Mouse (Mus musculus) heart, postnatal 10 days (tissue): ENCODE measurements around the gene Usp35. TPM values are rescaled to one million over a fixed set of nuclear protein-coding genes. Genes with fewer than 3 reads are reported as not detected.

ENCODE experiments used
- DNase-seq, 2 experiments: peaks; one replicate each; pipeline ENCODE4 v3.0.0; 2021
- intact Hi-C: fragments of 180-260 bp; cut with DNase I; formaldehyde crosslinking; loops from one replicate; pipeline ENCODE4 v1.15.1; 2025
- total RNA-seq, 2 experiments: library from RNA; stranded (reverse); gene quantifications; 2 replicates each; pipeline ENCODE4 v1.2.3; 2021

Usp35 gene
- total RNA-seq, result 1 to 10 TPM; 1.5 to 1.7 TPM

DNA sequence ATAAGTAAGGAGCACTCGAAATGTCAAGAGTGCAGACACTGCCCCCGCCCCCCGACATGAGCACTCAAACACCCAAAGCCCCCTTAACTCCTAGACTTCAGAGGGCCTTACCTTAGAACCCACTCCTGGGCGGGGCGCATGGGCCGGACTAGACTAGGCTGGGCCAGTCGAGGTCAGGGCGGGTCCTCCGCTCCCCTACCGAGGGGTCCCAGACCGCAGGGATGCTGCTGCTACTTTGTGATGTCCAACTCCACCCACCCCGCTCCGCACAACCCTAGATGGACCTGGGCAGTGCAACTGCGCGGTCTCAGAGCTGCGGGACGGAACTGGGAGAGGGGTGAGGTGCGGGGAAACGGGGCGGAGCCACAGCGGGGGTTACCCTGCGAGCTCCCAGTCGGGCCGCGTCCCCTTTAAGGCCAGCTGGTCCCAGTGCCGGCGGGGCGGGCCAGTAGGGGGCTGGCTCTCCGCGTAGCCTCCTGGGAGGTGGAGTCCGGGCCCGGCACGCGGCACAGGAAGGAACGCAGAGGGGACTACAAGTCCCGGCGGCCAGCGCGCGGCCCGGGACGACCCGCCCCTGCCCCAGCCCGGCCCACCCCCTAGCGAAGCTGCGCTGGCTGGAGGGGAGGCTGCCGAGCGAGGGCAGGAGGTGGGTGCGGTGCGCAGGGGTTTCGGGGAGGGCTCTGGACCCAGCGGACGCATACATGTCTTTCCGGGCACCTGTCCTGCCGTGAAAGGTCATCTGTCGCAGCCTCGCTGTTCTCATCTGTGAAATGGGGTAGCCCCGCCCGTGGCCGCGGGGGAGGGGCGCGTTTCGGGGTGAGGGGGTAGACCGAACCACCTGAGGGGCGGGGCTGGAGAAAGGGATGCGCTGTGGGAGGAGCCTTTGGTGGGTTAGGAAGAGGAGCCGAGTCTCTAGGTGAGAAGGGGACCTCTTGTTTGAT lies at the start of gene Usp35, which contains the start of gene Kctd21:
Gene Usp35 (minus strand): TSS at position 295 of the 941 bp plus-strand sequence.
Gene Kctd21 (plus strand): TSS at position 602 of the 941 bp plus-strand sequence.
- intact Hi-C loops, result loop anchor here (2.0 kb wide), 1 partner anchor 39 kb away; the partner anchor contains the start of gene Alg8
- DNase-seq, result peak; percentile 95 to 96

DNA sequence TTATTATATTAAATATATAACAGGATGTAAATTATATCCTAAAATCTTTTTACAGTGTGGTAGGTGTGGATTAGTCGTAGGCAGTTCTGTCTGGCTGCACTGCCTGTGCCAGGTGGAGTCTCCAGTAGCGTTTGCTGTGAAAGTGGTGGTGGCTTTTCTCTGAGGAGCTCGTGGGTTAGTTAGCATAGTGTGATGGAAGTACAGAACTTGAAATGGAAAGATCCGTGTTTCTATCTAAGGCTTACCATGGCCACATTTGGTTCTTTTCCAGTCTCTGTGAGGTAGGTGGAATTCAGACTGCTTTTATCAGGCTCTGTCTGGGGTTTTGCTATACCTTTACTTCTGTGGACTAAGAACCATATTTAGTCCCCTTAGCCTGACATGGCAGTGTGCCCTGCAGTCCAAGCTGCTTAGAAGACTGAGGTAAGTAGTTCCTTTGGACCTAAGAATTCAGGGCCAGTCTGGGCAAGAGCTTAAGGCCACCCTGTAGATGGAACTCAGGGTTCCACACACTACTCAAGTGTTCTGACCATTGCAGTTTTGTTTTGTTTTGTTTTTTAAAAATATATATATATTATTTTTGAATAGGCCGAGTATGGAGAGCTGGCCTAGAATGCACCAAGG lies 48.8 kb upstream of the Usp35 start:
- no peak for DNase-seq
- intact Hi-C loops, result no loop called here

DNA sequence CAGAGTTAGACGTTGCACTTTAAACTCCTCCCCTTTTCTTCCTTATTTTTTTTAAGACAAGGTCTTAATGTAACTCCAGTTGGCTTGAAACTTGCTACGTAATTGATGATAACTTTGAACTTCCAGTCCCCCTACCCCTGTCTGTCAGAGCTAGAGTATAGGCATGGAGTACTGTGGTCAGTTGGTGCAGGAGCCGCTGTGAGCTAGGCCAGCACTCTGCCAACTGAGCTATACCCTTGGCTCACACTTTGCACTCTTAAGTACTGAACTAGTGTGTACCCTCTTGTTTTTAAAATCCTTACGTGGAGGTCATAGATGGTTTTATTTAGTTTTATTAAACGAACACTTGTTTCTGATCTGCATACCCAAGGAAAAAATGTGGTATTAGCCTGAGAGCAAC lies 47.5 kb upstream of the Usp35 start:
- DNase-seq, result no peak
- intact Hi-C loops, result no loop called here

DNA sequence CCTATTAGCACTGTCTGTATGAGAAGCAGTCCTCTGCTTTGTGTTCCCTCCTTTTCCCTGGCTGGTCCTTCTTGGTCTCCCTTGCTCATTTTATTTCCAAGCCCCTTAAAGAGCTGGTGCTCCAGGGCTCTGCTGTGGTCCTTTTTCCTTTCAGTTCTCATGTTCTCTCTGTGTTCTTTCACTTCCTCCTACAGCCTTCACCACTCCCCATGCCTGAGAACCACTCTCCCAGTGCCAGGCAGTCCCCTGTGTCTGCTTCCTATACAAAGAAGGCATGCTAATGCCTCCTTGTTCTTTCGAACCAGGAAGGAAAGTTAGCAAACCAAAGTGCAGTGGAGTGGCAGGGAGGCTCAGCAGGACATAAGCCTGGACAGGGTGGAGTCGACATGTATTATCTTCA lies 44.1 kb upstream of the Usp35 start:
- DNase-seq, result no peak
- intact Hi-C loops, result no loop called here

DNA sequence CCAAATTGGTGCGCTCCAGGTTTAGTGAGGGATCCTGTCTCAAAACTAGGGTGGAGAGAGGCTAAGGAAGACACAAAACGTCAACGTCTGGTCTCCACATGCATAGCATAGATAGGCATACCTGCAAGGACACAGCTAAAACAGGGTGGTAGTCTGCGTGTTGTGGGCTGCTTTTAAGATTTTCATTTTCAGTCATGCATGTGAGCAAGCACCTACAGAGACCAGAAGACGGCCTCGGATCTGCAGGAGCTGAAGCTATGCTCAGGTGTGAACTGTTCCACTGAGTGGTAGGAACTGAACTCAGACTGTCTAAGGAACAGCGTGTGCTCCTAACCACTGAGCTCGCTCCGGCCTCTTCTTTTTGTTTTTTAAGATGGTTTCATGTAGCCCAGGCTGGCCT lies 43.3 kb upstream of the Usp35 start:
- DNase-seq, result no peak
- intact Hi-C loops, result no loop called here

DNA sequence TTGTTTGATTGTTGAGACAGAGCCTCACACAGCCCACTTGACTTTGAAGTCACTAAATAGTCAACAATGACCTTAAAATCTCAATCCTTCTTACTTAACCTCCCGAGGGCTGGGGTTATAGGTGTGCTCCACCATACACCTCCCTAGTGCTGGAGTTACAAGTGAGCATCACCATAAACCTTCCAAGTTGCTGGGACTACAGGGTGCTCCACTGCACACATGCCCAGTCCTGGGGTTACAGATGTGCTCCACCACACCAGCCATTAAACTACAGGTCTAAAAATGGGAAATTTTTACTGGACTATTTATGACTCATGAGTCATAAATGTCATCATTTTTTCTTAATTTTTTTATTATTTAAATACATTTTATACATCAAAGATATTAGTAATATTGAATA lies 34.1 kb upstream of the Usp35 start:
- no peak for DNase-seq

DNA sequence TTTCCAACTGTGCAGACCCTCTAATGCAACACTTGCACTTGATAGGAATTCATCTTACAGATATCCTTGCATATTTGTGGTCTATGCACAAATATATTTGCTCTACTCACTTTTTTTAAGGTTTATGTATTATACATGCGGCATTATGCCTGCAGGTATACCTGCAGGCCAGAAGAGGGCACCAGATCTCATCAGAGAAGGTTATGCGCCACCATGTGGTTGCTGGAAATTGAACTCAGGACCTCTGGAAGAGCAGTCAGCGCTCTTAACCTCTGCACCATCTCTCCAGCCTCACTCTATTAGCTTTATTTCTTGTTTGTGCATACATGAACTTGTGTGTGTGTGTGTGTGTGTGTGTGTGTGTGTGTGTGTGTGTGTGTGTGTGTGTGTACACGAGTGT lies 29.6 kb upstream of the Usp35 start:
- intact Hi-C loops, result no loop called here
- peak; percentile 21 to 56 for DNase-seq

More for the DNA sequence above, 34.1 kb upstream of the Usp35 start:
- intact Hi-C loops, result no loop called here

DNA sequence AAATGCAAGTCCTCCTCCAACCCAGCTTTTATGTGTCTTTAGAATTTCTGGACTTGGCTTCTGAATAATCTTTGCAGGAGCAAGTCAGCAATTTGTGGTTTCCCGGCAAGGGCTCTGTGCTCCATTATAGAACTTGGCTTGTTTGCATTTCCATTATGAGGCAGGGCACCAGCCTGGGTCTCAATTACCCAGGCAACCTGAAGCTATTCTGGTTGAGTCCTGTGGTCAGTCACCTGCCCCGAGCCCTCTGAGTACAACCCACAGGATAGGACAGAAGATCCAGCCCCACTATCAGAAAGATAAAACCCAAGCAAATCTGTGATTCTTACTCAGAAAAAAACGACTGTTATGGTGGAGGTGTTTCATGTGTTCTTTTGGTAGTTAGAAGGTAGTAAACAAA lies 29.1 kb upstream of the Usp35 start:
- DNase-seq, result no peak
- intact Hi-C loops, result no loop called here

DNA sequence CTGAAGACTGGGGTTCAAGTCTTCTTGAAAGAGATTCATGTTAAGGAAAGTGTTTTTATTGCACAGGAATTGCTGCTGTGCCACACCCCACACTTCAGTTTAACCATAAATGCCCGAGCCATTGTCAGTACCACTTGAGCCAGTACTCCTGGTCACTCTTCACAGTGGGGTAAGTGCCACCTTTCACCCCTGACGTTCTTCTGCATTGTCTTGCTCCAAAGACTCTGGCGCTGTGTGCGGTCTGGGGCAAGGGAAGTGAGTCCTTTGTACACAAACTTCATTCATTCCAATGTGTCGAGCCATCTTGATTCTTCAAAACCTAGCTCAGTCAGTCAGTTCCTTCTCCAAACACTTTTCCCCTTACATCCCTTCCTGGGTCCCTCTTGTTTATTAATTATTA lies 28.3 kb upstream of the Usp35 start:
- no peak for DNase-seq
- intact Hi-C loops, result no loop called here

DNA sequence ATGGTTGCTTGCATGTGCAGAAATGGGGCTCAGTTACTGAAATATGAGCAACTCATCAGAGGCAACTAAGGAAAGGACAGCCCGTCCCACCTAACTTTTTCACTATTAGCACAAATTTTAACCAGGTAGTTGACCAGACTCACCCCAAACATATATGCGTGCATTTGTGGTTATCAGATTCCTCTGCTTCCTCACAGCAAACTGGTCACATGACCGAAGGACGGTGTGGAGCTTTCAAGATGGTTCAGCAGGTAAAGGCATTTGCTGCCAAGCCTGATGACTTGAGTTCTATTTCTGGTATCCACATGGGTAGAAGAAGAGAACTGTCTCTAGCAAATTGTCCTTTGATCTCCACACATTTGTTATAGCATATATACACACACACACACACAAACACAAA lies 26.5 kb upstream of the Usp35 start:
- intact Hi-C loops, result no loop called here
- no peak for DNase-seq

DNA sequence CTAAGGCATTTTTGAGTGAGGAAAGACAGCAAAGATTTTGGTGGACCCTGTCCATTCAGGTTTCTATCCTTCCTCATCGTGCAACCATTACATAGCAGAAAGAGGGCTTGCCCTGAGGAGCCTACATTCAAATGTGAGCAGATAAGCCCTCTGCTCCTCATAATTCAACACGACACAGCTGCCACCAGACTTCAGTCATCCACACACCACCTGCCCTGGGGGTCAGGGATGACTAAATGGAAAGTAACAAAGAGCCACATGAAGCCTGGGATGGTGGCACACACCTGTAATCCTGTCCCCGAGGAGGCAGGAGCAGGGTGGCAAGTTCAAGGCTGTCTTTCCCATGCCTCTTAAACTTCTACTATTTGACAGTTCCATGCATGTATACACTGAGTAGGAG lies 26.0 kb upstream of the Usp35 start:
- no peak for DNase-seq
- intact Hi-C loops, result no loop called here

DNA sequence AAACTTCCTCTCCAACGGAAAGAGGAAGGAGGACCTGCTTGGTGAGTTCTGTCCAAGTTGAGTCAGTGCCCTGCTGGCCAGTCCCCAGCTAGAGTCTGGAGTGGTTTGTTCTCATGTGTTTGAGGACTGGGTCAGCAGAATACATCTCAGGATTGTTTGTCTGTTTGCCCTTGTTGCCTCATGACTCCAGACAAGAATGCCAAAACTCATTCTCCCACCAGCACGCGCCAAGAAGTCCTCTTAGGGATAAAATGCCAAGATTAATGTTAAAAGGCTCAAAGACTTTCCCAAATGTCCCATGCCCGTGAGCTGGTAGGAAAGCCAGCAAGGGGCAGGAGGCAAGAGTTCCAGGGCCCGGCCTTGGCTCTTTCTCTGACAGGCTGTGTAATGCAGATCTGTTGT lies 25.1 kb upstream of the Usp35 start:
- intact Hi-C loops, result no loop called here
- peak; percentile 63 to 64 for DNase-seq

DNA sequence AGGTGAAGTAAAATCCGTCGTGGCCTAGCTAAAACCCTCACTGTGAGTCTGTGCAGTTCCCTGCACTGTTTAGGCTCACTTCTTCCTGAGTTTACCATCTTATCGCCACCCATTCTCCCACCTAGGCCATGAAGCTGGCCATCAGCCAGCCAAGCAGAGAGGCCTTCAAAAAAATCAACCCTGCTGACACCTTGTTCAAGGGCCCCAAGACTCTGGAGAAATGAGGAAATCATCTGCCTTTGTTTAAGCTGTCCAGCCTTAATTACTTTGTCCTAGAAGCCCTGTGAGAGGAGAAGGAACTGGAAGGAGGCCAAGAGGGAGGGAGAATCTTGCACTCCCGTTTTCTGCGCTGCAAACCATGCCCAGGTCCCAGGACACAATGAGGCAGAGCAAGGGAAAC lies 24.4 kb upstream of the Usp35 start:
- DNase-seq, result no peak
- intact Hi-C loops, result no loop called here

DNA sequence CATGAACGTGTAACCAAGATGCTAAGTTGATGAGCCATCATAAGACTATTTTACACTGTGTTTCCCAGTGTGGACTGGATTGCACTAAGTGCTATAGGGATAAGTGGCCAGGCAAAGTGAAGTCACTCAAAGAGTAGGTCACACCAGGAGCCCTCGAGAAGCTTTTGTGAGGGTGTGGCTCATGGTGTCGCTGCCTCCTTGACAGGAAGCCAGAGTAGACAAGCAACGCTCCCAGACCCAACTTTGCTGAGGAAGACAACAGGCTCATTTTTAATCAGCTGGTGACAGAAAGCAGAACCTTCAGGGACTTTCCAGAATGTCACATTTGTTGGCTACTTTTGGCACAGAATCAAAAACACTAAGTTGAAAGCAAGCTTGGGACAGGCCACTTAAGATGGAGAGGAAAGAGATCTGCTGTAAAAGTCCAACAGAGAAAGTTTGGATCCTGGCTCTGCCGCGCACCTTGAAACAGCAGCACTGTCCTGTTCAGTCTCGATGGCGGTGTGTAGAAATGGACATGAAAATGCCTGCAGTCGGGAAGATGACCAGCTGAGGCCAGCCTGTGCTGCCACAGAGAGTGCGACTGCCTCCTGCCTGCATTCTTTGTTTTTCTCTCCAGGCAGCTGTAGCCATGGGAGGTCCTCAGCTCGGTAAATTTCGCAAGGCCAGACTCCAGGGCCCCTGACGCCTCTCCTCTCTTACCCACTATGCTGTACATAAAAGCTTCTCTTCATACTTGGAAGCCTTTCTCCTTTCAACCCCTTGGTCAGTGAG lies 23.4 kb upstream of the Usp35 start:
- intact Hi-C loops, result no loop called here
- DNase-seq, result peak; percentile 52 to 55

DNA sequence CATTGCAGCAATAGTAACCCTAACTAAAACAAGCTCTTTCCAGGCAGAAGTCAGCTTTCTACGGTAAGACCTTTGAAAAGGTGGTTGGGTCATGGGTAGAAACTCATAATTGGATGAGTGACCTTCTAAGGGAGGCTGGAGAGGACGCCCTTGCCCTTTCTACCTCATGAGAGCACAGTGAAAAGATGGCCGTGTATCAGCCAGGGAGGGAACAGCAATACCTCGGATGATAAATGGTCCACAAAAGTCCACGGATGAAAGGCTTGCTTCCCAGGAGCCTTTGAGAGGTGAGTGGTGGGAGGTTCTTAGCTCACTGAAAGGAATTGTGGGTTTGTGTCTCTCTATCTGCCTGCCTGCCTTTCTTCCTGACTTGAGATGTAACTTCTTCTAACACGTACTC lies 21.5 kb upstream of the Usp35 start:
- DNase-seq, result no peak
- intact Hi-C loops, result no loop called here

DNA sequence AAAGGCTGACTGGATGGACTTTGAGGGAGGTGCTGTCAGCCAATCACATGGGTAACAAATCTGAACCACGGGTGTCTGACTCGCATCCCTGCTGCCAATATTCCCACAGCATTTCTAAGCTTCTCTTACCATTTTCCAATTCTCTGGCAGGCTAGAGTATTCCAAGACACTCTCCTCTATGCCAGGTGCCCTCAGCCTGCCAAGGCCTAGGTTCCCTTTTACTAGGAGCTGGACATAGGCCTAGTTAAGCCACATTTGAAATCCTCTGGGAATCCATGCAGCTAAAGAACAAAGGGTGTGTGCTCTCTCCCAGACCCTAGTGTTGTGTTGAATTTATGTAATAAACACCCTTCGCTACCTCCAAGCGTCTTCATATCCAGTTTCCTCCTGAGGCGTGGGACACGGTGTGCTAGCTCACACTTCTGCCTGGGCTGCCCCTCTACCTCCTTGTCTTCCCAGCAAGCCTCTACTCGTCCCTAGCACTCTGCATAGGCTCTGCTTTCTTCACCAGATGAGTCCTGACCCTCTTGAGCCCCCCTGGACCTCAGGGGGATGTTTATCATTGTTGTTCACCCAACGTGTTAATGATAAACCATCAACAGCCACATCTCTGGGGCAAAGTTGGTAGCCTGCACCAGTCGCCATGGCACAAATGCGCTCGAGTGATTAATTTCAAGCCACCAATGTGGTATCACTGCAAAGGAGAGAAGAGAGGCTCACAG lies 20.1 kb upstream of the Usp35 start:
- intact Hi-C loops, result no loop called here
- no peak for DNase-seq

DNA sequence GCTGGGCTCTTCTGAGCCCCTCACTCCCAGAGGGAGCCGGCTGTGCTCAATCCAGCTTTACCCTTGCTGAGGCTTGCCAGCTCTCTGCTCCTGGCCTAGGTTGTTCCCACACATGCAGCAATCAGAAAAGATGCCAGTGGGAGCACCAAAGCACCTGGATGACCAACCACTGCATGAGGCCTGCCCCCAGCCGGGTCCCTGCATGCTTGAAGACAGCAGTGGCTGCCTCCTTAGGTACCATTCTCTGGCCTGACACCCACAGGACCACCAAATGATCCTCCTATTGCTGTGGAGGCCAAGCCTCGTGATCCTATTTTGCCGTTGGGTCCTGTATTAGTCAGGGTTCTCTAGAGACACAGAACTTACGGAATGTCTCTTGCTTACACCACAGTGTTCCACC lies 19.1 kb upstream of the Usp35 start:
- intact Hi-C loops, result no loop called here
- DNase-seq, result no peak

DNA sequence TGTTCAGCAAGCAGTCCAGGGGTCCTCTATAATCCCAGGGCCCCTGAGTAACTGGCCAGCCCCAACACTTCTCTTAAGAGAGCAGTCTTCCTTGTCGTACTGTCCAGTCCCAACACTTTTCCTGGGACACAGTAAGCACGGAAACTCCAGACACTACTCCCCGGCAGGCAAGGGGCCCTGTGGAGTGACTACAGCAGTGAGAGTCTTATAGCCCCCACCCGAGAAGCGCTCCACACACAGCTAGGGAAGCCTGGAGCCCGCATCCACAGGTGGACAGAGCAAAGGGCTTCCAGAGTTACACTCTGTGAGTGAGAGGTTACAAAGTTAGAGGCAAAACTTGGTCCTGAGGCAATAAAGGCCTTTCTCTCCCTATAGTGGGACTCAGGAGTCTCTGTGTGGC lies 17.6 kb upstream of the Usp35 start:
- DNase-seq, result no peak
- intact Hi-C loops, result no loop called here

DNA sequence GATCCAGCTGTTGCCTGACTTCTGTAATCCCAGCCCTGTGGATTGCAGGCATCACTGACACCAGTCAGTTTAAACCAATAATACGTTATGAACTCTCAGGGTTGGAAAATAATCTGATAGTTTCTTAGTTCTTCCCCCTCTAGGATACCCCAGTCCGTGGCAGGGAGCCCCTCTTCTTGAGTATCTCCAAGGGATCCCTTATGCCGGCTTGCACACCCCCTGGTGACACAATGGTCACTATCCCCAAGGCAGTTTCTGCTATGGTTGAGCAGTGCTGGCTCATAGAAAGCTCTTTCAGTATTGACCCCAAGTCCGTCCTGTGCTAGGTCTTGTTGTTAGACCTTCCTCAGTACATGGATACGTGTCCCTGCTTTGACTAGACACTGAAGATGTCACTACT lies 17.0 kb upstream of the Usp35 start:
- DNase-seq, result no peak
- intact Hi-C loops, result no loop called here

DNA sequence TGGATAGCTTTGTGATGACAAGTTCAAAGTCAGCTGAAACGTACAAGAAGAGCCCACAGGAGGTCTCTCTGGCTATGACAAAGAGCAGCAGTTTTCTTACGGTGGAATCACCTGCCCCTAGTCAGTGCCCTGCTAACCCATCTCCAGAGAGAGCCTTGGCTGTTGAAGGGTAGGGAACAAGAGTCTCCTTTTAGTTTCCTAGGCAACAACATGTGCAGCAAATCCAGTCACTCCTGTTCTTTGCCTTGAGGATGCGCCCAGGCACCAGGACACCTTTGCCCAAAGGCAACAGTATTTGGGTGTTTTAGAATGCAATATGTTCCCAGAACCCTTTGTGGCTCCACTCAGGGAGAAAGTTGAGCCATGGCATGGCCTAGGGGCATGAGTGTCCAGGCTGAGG lies 16.5 kb upstream of the Usp35 start:
- intact Hi-C loops, result no loop called here
- DNase-seq, result no peak

DNA sequence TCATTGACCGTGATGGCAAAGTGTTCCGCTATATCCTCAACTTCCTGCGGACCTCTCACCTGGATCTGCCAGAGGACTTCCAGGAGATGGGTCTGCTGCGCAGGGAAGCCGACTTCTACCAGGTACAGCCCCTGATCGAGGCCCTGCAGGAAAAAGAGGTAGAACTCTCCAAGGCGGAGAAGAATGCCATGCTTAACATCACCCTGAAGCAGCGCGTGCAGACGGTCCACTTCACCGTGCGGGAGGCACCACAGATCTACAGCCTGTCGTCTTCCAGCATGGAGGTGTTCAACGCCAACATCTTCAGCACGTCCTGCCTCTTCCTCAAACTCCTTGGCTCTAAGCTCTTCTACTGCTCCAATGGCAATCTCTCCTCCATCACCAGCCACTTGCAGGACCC lies 15.6 kb upstream of the Usp35 start:
- intact Hi-C loops, result no loop called here
- no peak for DNase-seq
